19 mouse cellular contexts compared by ENCODE assay signal in genomic region chr2:138283856-138284255, GRCm38 (mm10).
"Had no signal": no experiment of that assay in that cellular context is flagged by ENCODE, and none has a peak within 500 bp of the region (broad histone marks: within the 10 kb centered on the region; RNA-seq: fewer than 3 reads in every experiment).

No protein-coding gene starts in this region.

- H3K9me3 ChIP-seq: limb, embryonic 12.5 days; limb, embryonic 15.5 days; liver, embryonic 15.5 days; midbrain, embryonic 12.5 days; midbrain, embryonic 15.5 days; neural tube, embryonic 12.5 days; neural tube, embryonic 15.5 days had no signal

- ATAC-seq: midbrain, embryonic 15.5 days had no signal

- H3K27ac ChIP-seq: kidney, postnatal 0 days; limb, embryonic 12.5 days; limb, embryonic 15.5 days; liver, embryonic 15.5 days; midbrain, embryonic 12.5 days; midbrain, embryonic 15.5 days; neural tube, embryonic 12.5 days; neural tube, embryonic 15.5 days; stomach, postnatal 0 days had no signal

- H3K4me3 ChIP-seq: limb, embryonic 12.5 days; limb, embryonic 15.5 days; liver, embryonic 15.5 days; midbrain, embryonic 12.5 days; midbrain, embryonic 15.5 days; neural tube, embryonic 12.5 days; neural tube, embryonic 15.5 days had no signal

- H3K27me3 ChIP-seq: limb, embryonic 12.5 days; limb, embryonic 15.5 days; liver, embryonic 15.5 days; midbrain, embryonic 12.5 days; midbrain, embryonic 15.5 days; neural tube, embryonic 12.5 days; neural tube, embryonic 15.5 days had no signal

- H3K4me2 ChIP-seq: limb, embryonic 12.5 days; limb, embryonic 15.5 days; liver, embryonic 11.5 days; liver, embryonic 15.5 days; midbrain, embryonic 12.5 days; midbrain, embryonic 15.5 days; neural tube, embryonic 12.5 days; neural tube, embryonic 15.5 days had no signal

- DNase-seq: left cerebral cortex, postnatal 4 days; lung, adult 2 months; lung, postnatal 14 days; right cerebral cortex, adult 18-20 months; right cerebral cortex, postnatal 14 days; right cerebral cortex, postnatal 4 days; thymus, adult 2 months; thymus, postnatal 14 days; thymus, postnatal 4 days had no signal

- H3K9ac ChIP-seq: limb, embryonic 12.5 days; limb, embryonic 15.5 days; liver, embryonic 15.5 days; midbrain, embryonic 12.5 days; midbrain, embryonic 15.5 days; neural tube, embryonic 12.5 days; neural tube, embryonic 15.5 days had no signal

- H3K4me1 ChIP-seq: liver, embryonic 15.5 days had no signal

- H3K36me3 ChIP-seq: liver, embryonic 15.5 days had no signal
